Mouse (Mus musculus): ENCODE results near the gene Ppp1r14c.

DNA sequence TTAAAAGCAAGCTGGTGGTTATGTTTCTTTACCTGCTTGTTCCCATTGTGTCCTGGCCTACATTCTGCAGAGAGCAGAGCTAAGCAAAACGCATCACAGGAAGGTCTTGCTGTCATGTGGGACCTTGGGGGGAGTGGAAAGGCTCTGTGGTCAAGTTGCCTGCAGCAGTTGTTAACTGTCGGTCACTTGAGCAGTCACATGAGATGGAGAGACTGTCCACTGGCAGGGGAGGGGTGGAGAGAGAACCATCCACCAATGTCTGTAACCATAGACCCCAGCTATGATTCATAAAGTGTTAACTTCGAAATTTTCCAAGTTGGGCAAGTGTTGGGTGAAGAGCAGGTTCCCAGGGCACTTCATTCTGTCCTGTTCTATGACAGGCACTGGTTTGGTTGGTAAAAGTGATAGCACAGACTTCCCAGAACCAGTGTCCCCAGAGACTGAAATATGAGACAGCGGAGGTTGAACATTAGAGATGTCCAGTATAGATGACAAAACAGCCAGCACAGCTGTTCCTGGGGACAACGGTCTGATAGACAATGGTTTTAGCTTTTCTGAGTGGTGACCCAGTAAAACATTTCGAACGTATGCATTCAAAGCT lies 29.0 kb upstream of the Ppp1r14c start:
- no peak for TF ChIP-seq CTCF (conservative IDR thresholded peaks at IDR 0.05; ENCODE audit: insufficient read depth, insufficient read length, low read depth, low read length)
- no peak for TF ChIP-seq POLR2A (IDR thresholded peaks at IDR 0.05; ENCODE audit: low read depth, low read length)

Data from kidney, adult 2 months (tissue).